Mouse (Mus musculus): ENCODE results near the gene Tmem79.

DNA sequence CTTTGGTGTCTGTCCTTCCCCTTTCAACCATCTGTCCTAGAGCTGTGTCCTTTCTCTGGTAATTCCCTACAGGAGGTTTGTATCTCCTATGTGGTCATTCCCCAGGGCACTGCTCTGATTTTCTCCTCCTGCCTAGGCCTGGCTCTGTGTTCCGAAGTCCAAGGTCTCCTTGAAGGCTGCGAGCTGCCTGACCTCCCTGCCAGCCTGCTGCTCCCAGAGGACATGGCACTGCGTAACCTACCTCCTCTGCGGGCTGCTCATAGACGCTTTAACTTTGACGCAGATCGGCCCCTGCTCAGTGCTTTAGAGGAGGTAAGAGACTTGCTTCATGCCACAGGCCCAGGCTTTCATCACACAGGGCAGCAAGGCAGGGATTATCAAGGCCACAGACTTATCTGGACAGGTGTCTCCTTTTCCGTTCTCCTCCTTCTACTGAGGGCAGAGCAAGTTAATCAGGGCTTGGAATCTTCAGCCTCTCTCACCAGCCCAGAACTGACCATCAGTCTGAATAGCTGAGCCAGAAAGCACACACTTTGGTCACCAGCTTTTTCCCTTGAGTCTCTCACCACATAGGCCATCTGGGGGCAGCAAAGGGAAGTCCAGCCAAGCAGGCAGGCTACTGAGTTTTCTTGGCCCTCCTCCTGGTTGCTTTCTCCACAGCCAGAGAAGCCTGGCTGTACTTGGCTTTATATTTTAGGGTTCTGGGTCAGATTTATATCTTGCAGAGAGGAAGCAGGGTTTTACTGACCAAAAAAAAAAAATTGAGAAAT is 18.6 kb upstream of the Tmem79 start:
- TF ChIP-seq CTCF (IDR thresholded peaks at IDR 0.05; ENCODE audit: insufficient read depth, low read length) (no peak), POLR2A (IDR thresholded peaks at IDR 0.05; ENCODE audit: borderline replicate concordance, extremely low read depth, low read depth, low read length) (no peak)
